Mouse (Mus musculus): Measurements from ENCODE around the gene Pigp.

Gene Pigp

DNA sequence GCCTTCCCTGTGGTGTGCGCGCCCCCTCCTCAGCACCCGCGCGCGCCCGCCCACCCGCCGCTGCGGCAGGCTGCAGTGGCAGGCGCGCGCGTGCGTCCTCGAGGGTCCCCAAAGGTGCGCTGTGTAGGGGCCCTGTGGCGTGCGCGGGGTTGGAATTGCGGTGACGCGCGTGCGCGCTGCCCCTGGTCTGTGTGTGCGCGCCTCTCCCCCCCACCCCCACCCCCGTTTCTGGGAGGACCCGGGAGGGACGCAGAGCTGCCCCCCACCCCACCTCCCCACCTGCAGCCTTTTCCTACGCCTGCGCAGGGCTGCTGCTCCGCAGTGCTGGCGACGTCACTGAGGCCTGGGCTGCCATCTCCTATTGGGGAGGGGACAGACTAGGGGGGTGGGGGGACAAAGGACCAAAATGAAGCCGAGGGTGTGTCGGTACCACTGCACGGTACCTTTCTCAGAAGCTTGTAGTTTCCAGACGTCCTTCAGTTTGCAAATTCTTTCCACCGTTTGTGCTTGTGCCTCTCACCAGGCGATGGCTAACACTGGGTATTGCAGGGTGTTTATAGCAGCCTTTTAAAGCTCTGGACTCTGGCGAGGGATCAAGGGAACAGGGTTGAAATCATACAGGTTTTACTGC lies at the start of gene Pigp:
TSS of gene Pigp (minus strand) at position 542 of the 631 bp plus-strand sequence.
- peak; percentile 78 for DNase-seq (ENCODE audit: low read depth, low spot score)

DNA sequence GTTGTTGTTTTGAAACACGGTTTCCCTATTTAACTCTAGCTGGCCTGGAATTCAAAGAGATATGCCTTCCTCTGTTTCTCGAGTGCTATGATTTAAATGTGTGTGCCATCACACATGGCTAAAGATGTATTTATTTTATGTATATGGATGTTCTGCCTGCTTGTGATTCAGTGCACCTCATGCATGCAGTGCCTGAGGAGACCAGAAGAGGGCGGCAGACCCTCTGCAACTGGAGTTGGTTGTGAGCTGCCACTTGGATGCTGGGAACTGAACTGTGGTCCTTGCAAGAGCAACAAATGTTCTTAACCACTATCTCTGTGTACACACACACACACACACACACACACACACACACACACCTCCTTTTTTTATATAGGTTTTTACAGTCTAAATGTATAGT lies 48.9 kb upstream of the Pigp start:
- DNase-seq (ENCODE audit: low read depth, low spot score), result no peak

DNA sequence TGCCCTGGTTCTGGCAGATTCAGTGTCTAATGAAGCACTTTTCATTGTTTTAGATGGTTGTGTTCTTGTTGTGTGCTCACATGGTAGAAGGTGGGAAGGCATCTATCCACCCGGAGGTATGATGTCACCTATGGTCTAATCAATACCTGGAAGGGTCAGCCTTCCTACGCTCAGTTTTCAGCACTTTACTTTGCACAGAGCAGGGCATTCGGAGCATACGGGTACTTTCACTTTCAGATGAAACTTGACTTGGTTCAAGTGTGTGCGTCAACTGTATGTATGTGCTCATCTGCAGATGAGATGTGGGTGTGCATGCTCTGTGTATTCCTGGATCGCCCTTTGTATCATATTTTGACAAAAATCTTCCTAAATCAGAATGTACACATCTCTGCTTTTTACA lies 42.5 kb upstream of the Pigp start:
- no peak for DNase-seq (ENCODE audit: low read depth, low spot score)

DNA sequence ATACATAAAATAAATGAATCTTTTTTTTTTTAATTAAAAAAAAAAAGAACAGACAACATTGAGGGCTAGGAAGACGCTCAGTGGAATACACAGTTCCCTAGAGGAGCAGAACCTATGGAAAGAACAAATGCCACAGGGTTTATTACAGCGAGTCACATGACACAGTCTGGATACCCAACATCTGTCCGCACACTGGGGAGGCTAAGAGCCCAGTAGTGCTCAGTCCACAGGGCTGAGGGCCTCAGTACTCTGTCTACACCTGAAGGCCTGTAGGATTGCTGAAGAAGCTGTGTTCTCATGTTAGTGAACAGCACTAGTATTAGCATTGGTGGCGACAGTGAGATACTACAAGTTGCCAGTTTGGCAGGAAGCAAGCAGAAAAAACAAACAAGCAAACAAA lies 41.1 kb upstream of the Pigp start:
- DNase-seq (ENCODE audit: low read depth, low spot score), result no peak

DNA sequence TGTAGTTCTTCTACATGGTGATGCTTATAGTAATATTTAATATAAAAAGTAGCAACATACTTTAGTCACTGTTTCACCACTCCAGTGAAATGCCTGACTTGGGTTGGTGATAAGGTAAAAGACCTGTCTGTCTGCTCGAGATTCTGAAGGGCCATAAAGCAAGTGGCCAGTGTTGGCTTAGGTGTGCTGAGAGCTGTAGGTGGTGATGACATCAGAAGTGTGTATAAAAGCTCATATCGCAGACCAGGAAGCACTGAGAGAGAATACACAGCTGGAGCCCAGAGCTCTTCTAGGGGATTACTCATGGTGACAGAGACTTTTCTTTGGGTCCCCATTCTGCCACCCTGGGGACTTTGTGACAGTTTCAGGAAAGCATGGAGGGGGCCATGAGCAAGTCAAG lies 40.6 kb upstream of the Pigp start:
- no peak for DNase-seq (ENCODE audit: low read depth, low spot score)

DNA sequence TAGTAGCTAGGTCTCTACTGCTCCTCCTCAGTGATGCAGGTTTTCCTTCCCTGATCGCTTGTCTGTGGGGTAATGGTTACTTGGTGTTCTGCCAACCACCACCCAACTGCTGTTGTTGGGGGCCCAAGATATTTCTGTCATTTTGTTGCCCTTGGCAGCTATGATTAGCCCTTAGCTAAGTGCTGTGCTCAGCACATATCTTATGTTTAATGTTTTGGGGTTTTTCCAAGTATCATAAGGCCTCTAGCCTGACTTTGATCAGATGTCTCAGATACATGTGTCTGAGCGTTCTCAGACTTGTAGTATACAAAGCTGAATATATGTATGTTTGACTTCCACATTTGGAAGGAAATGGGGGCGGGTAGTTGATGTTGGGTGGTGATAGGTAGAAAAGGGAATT lies 39.6 kb upstream of the Pigp start:
- DNase-seq (ENCODE audit: low read depth, low spot score), result no peak

DNA sequence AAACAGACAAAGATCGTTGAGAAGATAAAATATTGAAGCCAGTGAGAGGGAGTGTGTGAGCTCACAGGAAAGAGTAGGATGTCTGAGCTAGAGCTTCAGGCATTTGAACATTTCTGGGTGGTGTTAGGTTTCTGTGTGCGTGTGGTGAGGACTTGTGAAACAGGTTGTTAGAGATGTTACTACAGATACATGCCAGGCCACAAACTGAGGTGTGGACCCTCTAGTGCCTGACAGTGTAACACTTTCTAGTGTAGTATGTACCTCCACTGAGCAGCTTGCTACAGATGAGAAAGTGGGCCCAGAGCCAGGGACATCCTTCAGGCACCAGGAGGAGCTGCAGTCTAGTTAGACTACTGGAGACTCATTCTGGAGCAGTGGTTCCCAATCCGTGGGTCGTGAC lies 30.5 kb upstream of the Pigp start:
- no peak for DNase-seq (ENCODE audit: low read depth, low spot score)

DNA sequence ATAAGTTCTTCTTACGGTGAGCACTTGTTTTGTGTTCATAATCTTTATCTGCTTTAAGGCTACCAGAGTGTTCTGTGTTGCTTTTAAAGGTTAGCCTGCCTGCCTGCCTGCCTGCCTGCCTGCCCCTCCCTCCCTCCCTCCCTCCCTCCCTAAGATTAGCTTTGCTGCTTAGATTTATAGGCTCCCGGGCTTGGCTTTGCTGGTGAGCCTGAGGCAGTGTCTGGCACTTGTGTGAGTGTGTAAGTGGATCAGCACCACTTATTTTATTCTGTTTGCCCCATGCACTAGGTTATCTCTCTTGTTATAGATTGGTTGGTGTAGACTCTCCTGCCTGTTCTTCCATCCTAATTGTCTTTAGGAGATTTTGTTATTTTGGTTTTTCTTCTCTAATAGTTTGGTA lies 30.0 kb upstream of the Pigp start:
- no peak for DNase-seq (ENCODE audit: low read depth, low spot score)

DNA sequence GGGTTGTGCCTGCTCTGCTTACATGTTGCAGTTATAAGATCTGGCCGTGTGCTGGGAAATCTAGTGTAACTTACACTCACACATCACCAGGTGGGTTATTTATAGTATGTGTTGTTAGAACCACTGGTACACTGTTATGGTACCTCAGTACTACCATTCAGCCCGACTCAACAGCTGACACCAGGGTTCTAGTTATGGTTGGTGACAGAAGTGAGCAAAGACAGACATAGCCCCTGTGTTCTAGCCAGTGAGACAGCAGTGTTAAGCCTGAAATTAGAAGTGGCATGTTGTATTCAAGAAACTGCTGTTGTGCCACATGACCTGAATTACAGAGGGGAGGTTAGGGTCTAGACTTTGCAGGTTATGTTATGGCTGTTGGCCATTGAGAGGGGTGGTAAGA lies 27.5 kb upstream of the Pigp start:
- no peak for DNase-seq (ENCODE audit: low read depth, low spot score)

DNA sequence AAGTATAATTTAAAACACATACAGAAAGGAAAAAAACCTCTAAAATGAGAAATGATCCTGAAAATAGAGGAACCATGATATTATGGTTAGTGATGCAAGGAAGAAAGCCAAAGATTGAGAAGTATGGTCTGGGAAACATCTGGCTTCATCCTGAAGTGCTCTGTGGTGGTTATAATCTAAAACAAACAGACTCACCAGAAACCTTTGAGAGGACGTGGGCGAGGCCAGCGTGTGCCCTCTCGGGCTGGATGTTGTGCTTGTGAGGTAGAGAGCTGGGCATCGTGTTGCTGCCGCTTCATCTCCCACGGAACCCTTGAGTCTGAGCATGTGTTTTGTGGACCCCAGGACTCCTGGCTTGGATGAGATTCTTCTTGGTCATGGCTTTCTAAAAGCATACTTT lies 25.0 kb upstream of the Pigp start:
- no peak for DNase-seq (ENCODE audit: low read depth, low spot score)

DNA sequence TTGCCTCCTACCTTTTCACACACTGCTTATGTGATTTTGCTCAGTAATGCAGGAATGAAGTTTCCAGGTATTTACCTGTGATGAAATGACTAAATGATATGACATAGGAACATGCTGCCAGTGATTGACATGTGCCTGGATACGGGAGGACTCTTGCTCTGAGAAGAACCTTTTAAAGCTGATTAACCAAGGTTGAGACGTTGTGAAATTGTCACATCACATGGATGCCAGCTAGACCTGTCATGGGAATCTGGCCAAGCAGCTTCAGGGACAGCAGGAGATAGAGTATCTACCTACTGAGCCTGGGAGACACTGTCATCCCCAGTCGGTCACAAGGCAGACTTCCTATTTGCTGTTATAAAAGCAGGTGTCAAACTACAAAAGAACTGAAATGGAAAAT lies 23.4 kb upstream of the Pigp start:
- no peak for DNase-seq (ENCODE audit: low read depth, low spot score)

DNA sequence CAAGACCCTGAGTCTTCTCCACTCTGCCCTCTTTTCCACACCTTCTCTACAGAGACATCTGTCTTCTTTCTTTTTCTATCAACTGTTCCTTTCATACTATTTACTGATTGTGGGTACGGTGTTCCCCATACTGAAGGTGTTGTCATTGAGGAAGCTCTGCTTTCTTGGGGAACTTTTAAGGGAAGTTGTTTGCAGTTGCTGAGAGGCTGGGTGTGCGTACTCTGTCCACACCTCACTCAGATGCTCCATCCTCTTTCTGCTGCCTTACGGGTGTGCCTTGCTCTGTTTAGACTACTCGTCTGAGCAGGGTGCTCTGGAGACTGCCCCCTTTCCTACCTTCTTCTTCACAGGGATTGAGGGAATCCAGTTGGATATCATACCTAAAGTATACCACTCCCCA lies 20.7 kb upstream of the Pigp start:
- DNase-seq (ENCODE audit: low read depth, low spot score), result no peak

DNA sequence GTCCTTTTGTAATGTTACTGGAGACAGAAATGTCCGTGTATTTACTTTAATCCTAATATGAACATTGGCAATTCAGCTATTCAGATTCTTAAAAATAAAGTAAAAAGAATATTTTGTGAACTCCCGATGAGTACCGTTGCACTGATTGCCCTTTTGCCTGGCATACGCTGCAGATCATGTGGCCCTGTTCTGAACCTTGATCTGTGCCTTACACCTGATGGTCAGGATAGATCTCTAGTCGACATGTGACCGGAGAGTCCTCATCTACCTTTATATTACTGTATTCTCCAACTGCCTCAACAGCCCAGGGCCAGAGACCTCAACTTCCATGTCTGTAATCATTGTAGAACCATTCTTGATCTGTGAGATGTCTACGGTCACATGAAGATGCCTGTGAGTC lies 16.0 kb upstream of the Pigp start:
- DNase-seq (ENCODE audit: low read depth, low spot score), result no peak

DNA sequence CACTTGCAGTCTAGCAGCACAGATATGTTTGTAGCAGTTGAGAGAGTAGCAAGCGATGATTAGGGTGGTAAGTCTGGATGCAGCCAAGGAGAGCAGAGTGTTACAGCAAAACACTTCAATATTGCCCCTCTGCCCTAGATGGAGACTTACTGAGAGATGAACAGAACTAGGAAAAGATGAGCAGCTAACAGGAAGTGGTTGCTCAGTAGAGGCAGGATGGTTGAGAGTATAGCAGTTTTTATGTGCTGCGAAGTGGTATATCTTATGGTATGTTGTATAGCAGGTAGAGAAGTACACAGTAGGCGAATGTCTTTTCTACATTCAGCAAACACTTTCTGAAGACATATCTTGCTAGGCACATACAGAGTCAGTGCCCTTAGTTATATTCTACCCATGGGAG lies 11.6 kb upstream of the Pigp start:
- no peak for DNase-seq (ENCODE audit: low read depth, low spot score)

DNA sequence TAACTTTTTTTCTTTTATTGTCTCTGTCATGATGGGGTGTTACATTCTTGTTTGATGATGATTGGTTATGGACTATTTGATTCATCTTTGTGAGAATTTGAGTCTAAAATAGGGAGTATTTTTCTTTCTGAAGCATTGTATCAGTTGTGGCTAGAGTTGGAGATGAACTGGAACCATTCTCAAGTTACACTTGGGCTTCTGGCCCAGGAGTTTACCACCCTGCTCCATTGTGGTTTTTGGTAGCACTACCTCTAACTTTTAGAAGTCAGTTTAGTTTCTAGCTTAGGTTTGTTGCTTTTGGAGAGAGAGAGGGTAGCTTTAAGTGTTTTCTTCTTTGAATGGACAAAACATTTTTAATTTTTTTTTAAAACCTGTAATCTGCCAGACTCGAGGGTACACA lies 7.7 kb upstream of the Pigp start:
- DNase-seq (ENCODE audit: low read depth, low spot score), result no peak

DNA sequence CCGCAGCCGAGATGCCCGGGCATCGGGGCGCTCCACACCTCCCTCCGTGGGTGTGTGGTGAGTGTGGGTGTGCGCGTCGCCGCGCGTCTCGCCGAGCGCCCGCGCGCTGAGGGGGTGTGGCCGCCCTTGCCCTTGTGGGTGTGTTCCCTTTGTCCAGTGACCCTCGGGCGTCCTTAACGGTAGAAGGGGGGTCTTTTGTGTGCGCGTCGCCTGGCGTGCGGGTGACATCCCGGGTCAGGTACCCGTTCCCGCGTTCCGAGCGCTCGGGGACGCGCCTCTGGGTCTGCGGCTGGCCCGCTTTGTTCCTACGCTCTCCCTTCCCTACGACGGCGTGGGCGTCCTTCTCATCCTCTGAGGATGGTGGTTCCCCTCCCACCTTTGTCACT lies 734 bp downstream of the Pigp start:
- DNase-seq (ENCODE audit: low read depth, low spot score), result no peak

DNA sequence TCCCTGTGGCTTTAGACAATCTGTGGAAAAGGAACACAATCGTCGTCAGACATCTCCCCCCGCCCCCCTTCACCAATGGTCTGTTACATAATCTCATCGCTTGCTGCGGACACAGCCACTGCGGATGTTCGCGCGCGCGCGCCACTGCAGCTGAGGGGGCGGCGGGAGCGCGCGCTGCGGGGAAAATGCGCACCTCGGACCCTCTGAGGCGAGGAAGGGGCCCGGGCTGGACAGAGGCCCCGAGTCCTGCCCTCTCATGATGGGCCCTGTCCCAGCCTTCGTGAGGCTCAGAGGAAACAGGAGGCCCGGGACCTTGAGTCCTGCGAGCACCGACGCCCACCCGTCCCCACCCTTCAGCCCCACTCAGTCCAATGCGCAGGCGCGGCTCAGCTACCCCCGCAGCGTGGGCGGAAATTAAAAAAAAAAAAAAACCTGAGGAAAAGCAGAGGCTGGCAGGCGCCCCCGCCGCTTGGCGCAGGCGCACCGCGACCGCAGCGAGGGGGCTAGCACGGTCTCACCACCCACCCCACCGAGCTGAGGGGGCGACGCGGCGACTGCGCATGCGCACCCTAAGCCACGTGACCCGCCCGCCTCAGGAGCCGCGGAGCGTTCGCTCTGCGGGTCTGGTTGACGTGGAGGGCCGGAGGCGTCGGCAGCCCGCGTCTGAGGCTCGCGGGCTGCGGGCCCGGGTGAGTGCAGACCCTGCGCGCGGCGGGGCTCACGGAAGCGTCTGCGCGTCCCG lies 1.3 kb downstream of the Pigp start, which contains the start of gene Ttc3:
TSS of gene Ttc3 (plus strand) at position 446 of the 742 bp plus-strand sequence.
- DNase-seq (ENCODE audit: low read depth, low spot score), result peak; percentile 96

DNA sequence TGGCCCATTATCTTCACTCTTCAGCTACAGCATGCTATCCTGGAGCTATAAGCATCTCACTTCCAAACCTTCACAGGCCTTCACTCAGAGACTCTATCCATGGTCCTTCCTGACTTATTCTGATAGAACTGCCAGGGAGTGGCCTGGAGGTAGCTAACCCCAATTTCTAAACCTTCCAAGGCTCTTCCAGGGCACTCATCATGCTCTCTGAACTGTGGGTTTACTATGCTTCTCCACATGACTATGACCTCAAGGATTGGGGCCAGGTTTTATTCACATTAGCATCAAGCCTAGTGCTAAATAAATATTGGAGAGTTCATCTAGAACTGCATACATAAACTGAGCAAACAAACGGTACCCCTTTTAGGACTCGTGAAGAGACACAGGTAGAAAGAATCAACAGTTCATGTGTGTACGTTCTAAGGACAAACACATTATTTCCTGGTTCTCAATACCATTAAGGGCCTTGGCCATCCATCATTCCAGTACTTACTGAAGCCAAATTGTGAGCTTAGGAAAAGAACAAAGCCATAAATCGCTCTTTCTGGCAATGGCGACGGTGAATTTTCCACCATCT lies 2.0 kb downstream of the Pigp start:
- DNase-seq (ENCODE audit: low read depth, low spot score), result no peak

DNA sequence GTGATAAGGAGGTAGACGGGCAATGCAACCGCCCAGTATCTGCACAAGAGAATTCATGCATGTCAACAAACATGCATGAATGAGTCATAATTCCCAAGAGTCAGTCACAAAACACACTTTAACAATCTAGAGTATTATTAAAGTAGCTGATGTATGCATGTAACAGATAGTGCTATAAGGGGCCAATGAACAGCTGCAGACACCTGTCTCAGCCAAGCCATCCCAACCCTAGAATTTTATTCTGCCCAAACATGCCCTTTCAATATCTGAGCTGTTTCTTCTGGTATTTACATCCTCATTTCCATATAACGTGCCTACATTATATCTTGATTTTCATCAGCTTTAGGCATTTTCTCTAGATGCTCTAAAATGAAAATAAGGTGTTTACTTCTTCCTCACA lies 6.2 kb downstream of the Pigp start:
- DNase-seq (ENCODE audit: low read depth, low spot score), result no peak

DNA sequence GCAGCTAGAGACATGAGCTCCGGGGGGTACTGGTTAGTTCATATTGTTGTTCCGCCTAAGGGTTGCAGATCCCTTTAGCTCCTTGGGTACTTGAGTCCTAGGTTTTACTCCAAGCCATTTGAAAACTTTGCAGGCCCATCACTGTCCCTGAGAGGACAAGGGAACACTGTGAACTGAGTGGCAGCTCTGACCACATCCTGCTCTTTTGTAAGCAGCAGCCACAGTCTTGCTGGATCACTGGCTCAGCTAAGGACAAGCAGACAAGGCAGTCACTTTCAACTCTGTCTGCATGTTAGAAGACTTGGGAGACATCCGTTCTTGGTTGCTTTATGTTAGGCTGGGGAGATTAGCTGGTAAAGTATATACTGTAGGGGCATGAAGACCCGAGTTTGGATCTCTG lies 7.8 kb downstream of the Pigp start:
- DNase-seq (ENCODE audit: low read depth, low spot score), result no peak

DNA sequence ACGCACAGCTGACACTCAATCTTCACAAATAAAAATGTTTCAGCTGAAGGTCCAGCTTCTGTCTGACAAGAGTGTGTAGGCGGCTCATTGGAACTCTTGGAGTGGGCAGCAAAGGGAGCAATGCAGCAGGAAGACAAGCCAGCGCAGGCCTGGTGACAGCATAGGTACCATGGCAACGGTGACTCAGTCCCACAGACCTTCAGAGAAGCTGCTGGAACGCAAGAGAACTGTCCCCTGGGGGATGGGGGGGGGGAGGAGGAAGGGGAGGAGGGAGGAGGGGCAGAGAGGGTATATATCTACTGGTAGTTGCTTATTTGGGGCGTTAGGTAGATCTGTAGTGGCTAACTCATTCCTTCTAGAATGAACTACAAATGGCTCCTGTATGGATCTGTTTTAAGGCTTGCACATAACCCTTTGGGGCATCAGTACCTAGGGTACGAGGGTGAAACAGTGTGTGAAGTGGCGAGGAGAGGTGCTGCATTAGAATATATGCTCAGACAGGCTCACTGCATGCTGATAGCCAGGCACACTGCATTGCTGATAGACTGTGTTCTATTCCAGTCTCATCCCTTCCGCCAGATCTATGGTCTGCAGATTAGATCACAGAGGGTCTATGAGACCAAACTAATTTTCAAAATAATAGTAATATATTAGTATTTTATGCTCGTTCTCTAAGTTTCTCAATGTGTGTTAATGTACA lies 9.3 kb downstream of the Pigp start:
- DNase-seq (ENCODE audit: low read depth, low spot score), result no peak

DNA sequence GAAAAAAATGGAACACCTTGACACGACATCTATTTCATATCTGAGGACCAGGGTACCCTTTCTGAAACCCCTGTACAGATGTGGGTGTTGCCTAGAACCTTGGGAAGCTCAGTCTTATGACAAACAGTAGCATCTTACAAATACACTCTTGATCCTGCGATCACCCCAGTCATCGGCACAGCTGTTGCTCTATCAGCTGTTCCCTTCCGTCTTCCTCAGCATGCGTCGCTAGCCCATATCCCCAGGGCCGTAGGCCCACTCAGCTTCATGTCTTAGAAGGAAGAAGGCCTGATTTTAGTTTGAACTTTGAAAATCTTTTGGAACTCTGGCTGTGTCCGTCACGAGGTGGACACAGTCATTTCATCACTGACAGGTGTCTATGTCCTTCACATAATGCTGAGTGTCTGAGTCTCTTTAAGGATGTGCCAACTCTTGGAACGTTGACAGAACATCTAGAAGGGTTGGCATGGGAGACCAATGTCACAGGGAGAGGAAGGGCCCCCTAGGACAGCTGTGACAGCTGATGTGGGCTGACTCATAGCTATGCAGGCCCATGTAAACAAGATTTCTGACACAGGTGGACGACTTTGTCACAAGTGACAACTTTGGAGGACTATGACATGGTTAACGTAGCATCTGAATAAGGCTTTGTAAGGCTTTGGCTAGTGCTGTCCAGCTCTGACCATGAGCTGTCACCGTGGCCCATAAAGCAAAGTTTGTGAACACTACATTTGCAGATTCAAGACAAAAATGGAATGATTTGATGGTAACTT lies 10.9 kb downstream of the Pigp start:
- no peak for DNase-seq (ENCODE audit: low read depth, low spot score)
